Mouse (Mus musculus): ENCODE measurements at regions not wholly inside any gene's neighbourhood (a gene's known extent, or its start where the extent isn't known, plus 50 kb on each side); places are given as distances from the start of the nearest gene placed in this dataset.

DNA sequence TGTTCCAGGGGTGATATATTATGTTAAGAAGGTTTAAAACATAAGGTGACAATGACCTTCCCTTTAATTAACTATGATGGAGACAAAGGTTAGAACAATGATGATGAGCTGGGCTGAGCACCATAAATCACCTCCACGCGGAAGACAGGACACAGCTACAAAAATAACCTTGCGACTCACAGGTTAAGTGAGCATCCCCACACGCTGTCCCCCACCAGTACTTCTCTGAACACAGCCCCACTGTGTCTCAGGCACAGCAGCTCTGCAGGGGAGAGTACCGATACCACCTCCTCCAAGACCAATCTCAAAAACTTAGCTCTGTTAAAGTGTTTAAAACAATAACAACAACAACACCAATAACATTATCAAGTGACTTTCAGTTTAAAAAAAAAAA is 307.7 kb upstream of the Adamts16 start:
- DNase-seq (ENCODE audit: low spot score), result no peak

DNA sequence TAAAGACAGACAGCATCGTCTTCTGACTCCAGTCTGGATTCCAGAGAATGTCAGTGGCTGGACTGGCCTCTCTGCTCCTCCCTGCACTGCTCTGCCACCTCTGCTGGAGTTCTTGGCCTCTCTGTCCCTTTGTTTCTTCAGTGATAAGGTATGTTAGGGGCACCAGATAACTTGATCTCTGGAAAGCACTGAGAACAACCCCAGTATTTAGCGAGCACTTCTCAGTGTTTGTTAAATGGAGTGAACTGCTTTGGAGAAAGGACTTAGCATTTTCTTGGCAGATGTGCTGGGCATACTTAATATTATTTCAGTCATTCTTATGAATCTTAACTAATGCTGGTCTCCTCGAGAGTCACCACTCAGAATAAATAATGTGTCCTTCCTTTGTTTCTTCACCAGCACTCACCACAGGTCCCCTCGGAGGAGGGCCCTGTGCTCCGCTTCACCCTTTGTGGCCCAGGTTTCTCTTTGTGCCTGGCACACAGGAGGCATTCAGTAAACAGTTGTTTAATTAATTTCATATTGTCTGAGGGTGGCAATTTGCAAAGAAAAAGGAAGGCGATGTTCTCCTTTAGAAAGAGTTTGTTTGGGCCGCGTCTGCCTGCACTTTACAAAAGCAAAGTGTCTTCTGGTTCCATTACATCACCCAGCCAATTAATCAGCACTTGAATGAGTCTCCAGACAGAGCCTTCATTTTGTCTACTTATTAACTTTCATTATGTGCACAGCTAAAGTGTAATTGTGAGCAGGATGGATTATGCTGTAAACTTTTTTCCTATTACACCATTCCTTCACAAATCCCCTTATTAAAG is 307.1 kb upstream of the Adamts16 start:
- no peak for DNase-seq (ENCODE audit: low spot score)

DNA sequence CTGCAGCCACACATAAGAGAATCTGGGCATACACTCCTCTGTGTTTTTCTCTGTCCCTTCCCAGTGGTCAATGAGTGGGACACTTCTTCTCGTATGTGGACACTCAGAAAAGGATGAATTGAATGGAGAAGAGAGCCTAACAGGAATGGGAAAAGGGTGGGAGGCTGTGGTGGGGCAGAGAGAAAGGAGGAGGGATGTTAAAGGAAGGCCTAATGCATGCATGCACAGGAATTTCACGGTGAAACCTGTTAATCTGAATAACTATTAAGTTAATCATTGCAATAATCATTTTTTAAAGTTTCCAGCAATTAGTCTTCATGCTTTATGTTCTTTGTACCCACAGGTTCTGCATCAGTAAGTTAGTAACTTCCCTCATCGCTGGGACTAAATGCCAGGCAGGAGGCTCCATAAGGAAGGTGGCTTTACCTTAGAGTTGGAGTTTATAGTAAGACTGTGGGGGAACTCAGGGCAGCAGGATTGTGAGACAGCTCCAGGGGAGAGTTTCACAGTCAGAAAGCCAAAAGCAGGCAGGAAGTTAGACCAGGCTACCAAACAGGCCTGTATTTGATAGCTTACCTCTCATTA is 305.3 kb upstream of the Adamts16 start:
- no peak for DNase-seq (ENCODE audit: low spot score)

DNA sequence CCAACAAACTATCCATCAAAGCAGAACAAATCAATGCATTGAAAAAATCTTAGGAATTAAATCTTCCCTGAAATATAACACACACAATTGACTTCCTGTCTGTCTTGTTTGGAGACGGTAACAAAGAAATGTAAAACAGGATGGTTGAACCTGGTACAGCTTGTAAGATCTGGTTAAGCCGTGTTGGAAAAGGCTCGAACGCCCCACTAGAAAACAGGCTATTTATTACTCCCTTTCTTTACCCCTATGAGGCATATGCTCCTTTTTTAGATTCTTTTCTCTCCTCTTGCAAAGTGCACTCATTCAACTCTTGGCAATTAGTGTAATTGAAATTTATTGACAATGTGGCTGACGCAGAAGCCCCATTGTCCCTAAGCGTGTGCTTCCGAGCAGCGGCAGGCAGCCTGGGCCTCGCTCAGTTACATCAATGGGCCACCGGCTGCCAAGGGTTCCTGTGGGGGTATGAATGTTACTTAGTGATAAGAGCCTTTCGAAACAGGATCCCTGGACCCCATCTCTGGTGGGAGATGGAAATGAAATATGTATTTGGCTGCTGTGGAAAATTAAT is 297.2 kb upstream of the Adamts16 start:
- DNase-seq (ENCODE audit: low spot score), result no peak

DNA sequence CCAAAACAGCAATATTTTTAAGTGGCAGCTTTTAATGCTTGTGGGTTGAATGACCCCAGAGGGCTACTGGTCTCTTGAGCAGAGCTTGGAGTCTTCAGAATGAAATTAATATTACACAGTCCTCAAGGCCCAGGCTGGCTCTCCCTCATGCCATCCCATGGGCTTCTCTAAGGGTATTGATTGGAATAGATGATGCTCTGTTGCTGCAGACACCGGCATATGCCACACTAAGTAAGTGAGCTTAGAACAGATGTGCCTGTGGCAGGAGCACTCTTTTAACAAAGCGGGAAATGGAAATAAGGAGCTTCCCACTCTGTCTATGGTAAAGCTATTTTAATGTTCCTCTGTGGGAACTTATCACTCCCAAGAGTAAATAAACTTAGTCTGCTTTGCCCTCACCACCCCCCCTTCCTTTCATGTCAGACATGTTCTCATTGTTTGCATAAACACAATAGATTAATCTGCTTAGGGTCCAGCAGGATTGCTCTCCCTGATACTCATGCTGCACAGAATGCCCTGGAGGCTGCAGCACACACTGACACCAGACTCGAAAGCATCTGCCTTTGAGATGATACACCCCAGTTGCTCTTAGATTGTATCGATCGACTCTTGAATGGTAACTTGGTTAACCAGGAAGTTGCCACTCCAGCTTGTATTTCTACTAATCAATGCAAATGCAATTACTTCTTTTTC is 294.5 kb upstream of the Adamts16 start:
- DNase-seq (ENCODE audit: low spot score), result no peak

DNA sequence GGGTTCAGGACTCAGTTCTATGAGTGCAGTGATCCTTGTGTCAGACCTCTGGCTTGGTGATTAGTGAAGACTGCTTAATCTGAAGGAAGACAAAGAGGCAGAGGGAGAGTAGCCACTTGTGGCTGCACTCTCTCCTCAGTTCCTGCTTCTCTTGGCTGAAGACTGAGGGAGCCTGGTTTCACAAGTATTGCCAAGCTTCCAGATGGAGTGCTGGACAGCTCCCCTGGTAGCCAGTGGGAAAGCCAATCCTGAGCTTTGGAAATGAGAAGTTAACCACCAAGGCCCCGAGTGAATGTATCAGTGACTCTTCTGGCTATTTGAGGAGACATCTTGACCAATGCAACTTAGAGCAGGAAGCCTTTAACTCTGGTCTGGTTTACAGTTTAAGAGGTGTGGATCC is 279.9 kb upstream of the Adamts16 start:
- no peak for DNase-seq (ENCODE audit: low spot score)

DNA sequence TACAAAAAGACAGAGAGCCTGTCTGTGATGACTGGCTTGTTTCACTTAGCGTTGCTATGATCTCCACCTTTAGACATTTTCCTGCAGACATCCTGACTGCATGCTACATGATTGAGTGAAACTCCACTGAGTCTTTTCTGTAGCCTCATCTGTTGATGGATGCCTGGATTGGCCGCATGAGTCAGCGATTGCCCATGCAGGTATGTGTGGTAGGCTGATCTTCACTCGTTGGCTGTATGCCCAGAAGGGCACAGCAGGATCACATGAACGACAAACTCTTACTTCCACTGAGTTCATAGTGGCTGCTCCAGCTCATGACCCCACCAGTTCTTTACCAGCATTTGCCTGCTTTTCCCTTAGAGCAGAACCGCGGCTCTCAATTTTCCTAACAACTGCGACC is 266.6 kb upstream of the Adamts16 start:
- DNase-seq (ENCODE audit: low spot score), result no peak

DNA sequence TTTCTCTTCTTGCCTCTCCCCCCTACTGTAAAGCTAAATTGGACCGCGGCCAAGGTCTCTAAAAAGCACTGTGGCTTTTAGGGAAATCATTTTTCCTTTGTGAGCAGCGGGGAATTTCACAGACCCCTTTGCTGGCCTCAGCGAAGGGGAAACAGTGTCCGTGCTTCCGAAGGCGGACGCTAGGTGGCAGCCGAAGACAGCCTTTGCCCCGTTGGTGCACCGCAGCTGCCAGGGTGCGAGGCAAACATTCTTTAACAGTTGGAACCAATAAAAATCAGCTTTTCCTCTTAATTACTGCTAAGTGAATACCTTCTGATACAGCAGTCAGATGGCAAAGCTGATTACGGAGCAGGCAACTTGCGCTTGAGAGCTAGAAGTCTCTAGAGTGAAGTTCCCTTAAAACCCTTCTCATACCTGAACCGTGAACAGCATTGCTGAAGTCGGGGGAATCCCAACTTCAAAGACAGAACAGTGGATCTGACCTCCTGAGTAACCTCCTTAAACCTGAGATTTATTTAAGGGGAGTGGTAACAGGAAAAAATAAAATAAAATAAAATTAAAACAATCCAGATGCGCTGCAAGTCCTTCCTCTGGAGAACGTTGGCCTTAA is 263.7 kb upstream of the Adamts16 start:
- no peak for DNase-seq (ENCODE audit: low spot score)

DNA sequence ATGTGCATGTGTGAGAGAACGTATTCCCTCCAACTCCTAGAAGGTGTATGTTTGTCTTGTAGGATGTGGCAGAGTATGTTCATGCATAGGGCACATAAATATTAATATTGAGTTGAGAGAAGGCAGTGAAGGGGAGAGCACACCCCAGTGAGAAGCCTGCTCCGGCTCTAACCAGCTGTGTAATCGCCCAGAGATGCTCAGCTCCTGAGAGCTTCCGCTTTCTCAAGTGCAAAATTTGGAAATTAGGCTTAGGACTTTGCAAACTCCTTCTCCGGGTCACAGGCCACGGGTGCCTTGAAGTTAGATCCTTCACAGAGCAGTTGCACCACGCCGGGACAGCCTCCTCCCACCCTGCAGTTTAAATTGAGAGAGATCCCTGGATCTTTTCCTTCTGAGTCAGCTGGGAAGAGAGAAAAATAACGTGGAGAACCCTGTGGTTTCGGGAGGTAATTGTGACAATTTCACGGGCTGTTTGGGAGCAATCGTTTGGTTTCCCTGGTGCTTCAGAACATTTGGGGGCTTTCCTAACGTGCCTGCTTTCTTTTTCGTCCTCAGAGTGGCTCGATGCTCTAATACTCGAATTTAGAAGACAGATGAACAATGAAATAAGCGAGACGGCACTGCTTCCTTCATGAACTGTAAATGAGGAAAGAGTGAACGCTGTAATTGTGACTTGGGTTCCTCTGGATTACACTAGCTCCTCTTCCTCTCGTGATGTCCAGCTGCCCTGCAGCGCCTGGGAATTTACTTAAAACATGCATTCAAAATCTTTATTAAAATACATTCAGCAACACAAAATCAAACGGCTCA is 263.0 kb upstream of the Adamts16 start:
- no peak for DNase-seq (ENCODE audit: low spot score)

DNA sequence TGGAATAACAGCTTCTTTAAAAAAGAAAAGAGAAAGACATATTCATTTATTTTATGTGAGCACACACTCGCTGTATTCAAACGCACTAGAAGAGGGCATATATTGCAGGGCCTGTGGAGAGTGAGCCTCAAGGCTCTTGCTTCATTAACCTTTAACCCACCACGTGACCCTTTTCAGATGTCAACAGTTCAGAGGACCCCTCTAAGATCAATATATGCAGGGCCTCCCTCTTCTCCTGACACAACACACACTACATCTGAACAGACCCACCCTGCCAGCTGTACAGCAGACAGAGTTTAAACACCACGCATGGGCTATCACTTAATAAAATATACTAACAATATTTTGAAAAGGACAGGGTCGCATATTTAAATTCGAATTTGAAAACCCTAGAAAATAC is 242.7 kb upstream of the Adamts16 start:
- DNase-seq (ENCODE audit: low spot score), result no peak

DNA sequence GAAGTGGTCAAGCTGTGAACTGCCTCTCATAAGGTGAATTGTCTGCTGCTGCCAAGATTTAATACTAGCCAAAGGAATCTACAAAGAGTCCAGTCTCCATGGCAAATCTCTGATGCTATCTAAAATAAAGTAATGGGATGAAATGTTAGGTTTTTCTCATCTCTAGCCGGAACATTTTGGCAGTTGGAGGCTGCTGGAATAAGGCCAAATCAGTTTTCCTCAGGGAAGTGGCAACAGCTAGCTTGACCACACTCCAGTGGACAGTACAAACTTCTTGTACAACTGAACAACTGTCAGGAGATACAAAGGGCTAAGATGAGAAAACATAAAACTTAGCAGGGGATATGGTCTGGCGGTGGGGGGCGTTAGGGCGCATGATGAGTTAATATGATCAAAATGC is 234.3 kb upstream of the Adamts16 start:
- no peak for DNase-seq (ENCODE audit: low spot score)

DNA sequence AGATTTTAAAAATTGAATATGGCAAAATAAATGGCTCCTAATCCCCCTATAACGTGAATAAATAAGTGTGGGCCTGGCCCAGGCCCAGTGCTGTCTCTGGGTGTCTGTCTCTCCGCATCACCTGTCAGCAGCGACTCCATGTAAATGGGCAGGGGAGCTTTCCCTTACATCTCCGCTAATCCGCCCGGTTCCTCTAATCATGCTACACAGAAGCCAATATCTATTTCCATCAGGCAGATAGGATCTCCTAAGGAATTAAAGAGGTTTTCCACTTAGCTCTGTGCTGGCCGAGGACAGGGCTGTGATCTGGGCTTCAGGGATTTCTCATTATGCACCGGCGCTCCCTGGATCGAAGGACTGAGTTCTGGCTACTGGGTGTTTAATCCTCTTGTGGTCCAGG is 232.4 kb upstream of the Adamts16 start:
- DNase-seq (ENCODE audit: low spot score), result no peak

DNA sequence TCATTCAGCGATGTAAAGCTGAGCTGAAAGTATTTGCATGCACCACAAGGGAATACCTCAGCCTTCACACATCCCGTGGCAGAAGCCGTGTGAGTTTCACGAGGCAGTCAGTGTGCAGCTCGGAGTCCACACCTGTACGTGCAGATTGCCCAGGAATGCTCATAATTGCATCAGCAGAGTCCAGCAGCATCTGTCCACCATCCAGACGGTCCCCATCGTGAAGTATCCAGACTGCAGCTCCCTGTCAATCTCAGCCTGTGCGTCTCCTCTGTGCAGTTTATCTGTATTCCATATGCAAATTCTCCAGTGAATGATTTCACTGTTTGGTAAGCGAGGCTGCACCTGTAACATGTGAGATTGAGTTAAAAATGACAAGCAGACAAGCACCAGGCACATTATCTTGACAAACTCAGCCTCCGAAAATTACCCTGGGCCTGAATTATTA is 227.2 kb upstream of the Adamts16 start:
- no peak for DNase-seq (ENCODE audit: low spot score)

DNA sequence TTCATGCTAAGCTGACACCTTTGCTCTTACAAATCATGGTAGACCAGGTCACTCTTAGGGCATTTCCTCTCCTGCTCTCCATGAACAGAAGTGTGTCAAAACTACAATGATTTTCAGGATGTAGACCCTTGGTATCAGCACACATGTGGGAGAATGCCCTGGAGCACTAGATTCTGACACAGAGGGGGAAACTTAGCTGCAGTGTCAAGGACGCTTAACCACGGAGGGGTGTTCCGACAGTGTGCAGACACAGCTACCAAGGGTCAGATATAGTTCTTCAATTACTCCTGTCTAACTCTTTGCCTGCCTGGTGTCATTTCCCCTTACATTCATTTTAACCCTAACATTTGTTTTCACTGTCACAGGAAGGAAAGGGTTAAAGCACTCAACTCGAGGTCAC is 226.4 kb upstream of the Adamts16 start:
- no peak for DNase-seq (ENCODE audit: low spot score)

DNA sequence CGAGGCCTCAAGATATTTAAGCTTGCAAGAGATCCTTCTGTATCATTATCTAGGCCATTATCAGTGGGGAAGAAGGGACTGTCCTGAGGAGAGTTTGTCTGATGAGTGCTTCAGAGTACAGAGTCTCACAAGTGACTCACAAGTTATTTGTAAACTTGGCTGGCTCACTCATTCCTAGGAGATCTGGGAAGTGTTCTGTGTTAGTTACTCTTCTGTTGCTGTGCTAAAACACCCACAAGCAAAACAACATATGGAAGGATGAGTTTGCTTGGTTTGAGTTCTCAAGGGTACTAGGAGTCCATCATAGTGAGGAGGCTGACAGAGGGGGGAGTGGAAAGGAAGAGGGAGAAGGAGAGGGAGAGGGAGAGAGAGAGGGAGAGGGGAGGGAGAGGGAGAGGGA is 224.0 kb upstream of the Adamts16 start:
- no peak for DNase-seq (ENCODE audit: low spot score)

DNA sequence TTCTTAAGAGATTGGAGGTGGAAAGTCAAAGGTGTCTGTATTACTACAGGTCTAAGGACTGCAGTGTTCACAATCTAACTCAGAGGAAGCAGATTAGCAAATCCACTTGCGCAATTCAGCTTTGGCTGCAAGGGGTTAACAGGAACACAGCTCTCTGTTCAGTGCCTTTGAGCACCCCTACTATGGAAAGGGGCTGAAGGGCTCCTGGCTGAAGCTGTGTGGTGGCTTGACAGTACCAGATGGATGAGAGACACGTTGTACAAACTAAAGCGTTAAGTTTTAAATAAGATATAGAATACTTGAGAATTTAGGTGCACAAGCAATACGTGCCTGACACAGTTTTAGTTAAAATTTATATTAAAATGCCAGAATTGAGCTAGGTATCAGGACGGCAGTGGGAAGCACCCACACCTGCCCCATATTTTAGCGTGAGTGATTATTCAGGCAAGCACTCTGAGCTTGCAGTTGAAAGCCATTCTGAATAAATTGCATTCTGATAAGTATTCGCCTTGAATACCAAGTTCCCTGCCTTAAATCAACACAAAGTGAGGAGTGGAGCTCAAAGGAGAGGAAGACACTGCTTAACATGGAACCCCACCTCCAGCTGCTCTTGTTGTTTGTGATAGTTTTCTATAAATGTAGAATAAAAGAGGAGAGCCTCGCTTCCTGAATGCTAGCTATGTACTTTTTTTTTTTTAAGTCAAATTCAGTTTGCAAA is 223.1 kb upstream of the Adamts16 start:
- DNase-seq (ENCODE audit: low spot score), result no peak

DNA sequence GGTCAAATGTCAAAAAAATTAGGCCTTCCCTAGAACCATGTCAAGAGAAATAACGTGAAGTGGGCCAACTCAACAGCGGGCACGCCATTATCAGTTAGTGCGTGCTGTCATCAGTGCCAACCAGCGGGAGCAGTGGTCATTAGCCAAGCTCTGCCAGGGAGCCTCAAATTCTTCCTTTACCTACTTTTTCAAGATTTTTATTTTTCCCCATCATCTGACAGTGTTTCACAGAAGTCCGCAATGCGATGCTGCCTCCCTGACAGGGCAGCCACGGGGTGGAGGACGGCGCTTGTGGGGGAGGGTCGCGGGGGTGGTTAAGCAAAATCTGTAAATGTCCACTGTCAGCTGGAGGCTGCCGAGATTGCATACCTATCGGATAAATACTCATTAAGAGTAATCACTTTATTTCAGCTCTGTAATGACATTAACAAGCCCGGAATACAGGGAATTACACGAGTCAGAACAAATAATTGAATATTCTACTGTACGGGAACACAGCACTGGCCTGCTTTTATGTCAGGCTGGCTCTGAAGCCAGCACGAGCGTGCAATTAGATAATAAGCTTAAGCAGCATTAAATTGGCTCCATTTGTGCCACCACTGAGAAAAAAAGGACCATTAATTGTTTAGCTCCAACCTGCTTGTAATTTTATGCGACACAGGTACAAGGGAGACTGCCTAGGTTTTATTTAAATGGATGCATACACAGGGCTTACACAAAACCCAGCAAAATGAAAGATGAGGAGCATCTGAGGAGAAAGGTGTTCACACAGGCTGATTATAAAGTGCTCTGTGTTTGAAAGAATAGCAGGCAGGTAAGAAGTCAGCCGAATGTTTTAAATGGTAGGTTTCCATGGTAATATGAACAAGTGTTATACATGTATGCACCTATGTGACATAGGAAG is 212.0 kb upstream of the Adamts16 start:
- DNase-seq (ENCODE audit: low spot score), result no peak

DNA sequence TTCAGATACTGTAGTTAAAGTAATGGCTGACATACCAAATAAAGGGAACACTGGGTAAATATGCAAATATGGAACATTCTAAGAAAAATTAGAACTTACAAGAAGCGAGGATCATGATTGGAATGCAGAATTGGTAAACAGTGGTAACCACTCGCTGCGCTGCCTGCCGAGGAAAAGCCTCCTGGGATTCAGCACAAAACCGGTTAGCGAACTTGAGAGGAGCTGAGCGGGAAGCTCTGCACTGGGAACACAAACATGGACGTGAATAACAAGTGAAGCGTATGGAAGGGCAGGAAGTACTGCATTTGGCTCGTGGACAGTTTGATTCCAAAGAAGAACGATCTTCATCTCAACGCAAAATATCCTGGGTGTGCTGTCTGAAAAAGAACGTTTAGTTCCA is 209.0 kb upstream of the Adamts16 start:
- no peak for DNase-seq (ENCODE audit: low spot score)

DNA sequence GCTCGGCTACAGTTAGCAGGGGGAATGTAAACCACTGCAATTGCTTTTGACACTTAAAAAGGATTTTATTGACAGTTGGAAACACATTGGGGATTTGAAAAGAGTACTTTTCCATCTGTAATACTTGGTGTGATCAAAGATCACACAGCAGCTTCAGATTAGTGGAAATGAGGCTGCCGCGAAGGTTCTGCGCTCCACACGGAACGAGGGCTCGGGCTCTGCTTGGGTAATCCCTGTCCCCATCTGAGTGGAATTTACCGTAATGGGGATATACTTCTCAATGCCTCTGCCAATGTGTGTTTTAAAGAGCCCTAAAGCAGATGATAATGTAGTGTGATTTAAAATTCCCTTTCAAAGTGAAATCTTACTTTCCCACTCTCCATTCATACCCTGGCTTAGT is 194.4 kb upstream of the Adamts16 start:
- DNase-seq (ENCODE audit: low spot score), result no peak

Measured in heart, adult 8-10 months (tissue).